Mouse (Mus musculus) kidney, adult 2 months (tissue): Measurements from ENCODE around the gene Ivd. TPM values are rescaled to one million over a fixed set of nuclear protein-coding genes. Genes with fewer than 3 reads are reported as not detected.

Source experiments
- DNase-seq: peaks from one replicate; pipeline ENCODE4 v3.0.0; 2021
- H3K27ac ChIP-seq: fragments of 200-500 bp; 2 replicates; pipeline ENCODE4 v1.5.1; 2012; ENCODE audit warnings: low read depth, low read length, control low read depth, inconsistent platforms; ENCODE audit not compliant: insufficient read depth
- H3K27me3 ChIP-seq: fragments of 200-500 bp; replicated peaks from 2 replicates; pipeline ENCODE4 v1.6.1; 2012; ENCODE audit warnings: mild to moderate bottlenecking, moderate library complexity, low read length, inconsistent platforms; ENCODE audit not compliant: control insufficient read depth, insufficient read depth
- H3K36me3 ChIP-seq: fragments of 200-500 bp; 2 replicates; pipeline ENCODE4 v1.6.1; 2012; ENCODE audit warnings: mild to moderate bottlenecking, moderate library complexity, low read length, inconsistent platforms; ENCODE audit not compliant: control insufficient read depth, insufficient read depth
- H3K4me1 ChIP-seq: fragments of 200-500 bp; 2 replicates; pipeline ENCODE4 v1.6.1; 2011; ENCODE audit warnings: low read length; ENCODE audit not compliant: control insufficient read depth, insufficient read depth
- H3K4me3 ChIP-seq: fragments of 200-500 bp; 2 replicates; pipeline ENCODE4 v1.5.1; 2011; ENCODE audit warnings: mild to moderate bottlenecking, low read depth, low read length, control low read depth; ENCODE audit not compliant: insufficient read depth
- CTCF ChIP-seq: fragments of 200-500 bp; conservative IDR thresholded peaks from 2 replicates; pipeline ENCODE4 v1.5.1; 2011; ENCODE audit warnings: low read depth, mild to moderate bottlenecking, control low read depth, low read length, moderate library complexity, mixed read lengths; ENCODE audit not compliant: insufficient read depth, insufficient read length
- POLR2A ChIP-seq: fragments of 200-500 bp; IDR thresholded peaks from one replicate; pipeline ENCODE4 v1.6.1; 2011; ENCODE audit warnings: low read depth, low read length, control low read depth
- WGBS: fragments of 180-500 bp; shearing (Covaris S2); methylation state at CpG from one replicate; pipeline ENCODE4 v1.1.7; 2018; 5-methylcytosine and 5-hydroxymethylcytosine counted together
- polyA plus RNA-seq: library from polyadenylated mRNA; depleted of rRNA; stranded (reverse); fragments of >200 nt; gene quantifications from 2 replicates; pipeline ENCODE4 v1.2.3, GENCODE M21; 2012

The Ivd gene
- polyA plus RNA-seq, 1 experiment = 215 TPM

DNA sequence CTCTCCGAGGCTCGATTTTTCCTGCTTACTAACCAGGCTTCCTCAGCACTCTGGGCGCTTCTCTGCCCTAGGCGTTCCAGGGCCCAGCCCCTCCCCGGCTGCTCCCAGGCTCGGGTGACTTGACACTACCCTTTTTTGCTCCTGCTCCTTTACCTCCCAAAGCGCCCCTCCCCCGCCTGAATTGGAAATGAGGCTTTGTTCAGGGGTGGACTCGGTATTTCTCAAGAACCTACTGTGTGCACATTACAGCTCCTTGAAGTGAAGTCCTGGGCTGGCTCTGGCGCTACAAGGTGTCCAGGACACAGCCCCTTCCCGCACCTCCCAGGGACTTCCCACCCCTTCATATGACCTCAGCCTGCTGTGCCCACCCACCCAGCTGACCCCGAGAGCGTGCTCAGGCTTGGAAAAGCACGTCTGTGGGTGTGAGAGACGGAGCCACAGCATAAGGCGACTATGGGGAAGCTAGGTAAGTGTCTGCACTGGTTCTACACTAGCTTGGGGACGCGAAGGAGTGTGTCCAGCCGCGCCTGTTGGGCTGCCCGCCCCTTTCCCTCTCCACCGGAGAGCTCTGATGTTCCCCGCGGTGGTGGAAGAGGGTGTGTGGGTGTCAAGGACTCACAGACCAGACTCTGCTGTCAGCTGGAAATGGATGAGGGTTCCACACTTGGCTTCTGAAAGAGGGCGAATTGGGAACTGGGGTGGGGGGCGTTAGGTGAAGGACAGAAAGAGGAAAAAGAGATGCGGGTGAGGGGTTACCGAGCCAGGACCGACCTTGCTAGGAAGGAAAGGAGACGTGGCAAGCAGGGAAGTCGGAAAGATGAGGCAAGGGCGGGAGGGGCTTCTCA lies 38.4 kb downstream of the Ivd start, which contains the start of gene Bahd1:
Gene Bahd1 (plus strand): TSS at position 397 of the 845 bp plus-strand sequence.
- Histone ChIP-seq H3K4me1 (peaks cover 8% of the 10 kb centered on the region; the same call in 1 of the 2 replicates), H3K27me3 (no peaks in the 10 kb centered on the region), H3K4me3 (peak within 1 kb of the TSS; percentile 40), H3K27ac (no peak within 1 kb of the TSS), H3K36me3 (no peaks in the 10 kb centered on the region)
- TF ChIP-seq CTCF (no peak), POLR2A (no peak)
- peak; percentile 39 for DNase-seq
- 7% methylated on average over 32 of the region's 32 CpGs for WGBS

DNA sequence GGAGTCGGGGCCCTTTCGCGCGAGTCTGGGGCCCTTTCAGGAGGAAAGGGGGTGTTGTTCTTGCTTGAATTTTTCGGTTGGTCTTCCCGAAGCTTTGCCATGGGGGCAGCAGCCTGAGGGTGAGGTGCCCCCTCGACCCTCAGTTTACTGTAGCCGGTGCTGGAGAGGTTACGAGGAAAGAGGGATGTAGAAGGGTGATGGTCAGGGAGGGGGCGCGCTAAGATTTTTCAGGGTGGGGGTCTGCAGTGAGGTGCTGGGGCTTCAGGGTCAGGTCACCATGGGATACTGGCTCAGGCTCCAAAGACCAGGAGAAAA lies 39.0 kb downstream of the Ivd start:
- no peaks in the 10 kb centered on the region for H3K36me3 ChIP-seq
- H3K4me1 ChIP-seq = peaks cover 8% of the 10 kb centered on the region; the same call in 1 of the 2 replicates
- H3K27ac ChIP-seq = no peak overlapping the region
- H3K27me3 ChIP-seq = no peaks in the 10 kb centered on the region
- H3K4me3 ChIP-seq = peak overlapping the region; percentile 40
- 2% methylated on average over 11 of the region's 11 CpGs for WGBS
- no peak for DNase-seq
- TF ChIP-seq POLR2A (no peak), CTCF (no peak)

DNA sequence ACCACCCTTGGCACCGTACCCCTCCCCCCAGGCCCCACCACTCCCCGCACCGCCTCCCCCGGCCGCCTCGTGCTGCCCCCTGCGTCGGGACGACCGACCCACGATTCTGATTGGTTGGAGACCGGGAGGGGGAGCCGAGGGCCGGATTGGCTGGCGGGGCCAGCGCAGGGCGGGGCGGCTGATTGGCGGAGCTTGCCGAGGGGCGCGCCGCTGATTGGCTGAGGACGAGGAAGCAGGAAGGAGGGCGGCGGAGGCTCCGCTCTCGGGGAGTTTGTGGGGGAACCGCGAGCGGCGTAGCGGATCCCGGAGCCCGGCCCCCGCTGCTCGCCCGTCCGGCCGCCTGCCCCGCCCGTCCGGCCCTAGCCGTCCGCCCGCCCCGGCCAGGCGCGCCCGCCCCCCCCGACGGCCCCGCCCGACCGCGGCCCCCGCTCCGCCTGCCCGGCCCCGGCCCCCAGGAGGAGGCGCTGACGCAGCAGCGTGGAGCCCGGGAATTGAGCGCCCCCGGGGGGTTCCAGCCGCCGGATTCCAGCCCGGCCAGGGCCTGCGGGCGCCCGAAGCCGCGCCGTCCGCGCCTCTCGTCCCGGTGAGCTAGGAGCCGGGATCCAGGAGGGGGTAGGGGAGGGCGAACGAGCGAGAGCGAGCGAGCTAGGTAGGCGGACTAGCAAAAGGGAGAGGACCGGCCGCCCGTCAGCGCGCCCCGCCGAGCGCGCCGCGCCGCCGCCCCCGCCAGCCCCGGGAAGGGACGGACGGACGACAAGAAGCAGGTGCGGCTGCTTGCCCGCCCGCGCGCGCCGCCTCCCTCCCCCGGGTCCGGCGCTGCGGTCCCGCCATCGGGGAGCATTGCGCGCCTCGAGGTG lies 39.6 kb downstream of the Ivd start:
- 1% methylated on average over 90 of the region's 120 CpGs for WGBS
- Histone ChIP-seq H3K27me3 (no peaks in the 10 kb centered on the region), H3K4me1 (peaks cover 13% of the 10 kb centered on the region; the same call in 1 of the 2 replicates), H3K36me3 (no peaks in the 10 kb centered on the region), H3K4me3 (peak overlapping the region; percentile 87), H3K27ac (peak overlapping the region; percentile 84)
- DNase-seq = peak; percentile 99
- TF ChIP-seq CTCF = no peak

DNA sequence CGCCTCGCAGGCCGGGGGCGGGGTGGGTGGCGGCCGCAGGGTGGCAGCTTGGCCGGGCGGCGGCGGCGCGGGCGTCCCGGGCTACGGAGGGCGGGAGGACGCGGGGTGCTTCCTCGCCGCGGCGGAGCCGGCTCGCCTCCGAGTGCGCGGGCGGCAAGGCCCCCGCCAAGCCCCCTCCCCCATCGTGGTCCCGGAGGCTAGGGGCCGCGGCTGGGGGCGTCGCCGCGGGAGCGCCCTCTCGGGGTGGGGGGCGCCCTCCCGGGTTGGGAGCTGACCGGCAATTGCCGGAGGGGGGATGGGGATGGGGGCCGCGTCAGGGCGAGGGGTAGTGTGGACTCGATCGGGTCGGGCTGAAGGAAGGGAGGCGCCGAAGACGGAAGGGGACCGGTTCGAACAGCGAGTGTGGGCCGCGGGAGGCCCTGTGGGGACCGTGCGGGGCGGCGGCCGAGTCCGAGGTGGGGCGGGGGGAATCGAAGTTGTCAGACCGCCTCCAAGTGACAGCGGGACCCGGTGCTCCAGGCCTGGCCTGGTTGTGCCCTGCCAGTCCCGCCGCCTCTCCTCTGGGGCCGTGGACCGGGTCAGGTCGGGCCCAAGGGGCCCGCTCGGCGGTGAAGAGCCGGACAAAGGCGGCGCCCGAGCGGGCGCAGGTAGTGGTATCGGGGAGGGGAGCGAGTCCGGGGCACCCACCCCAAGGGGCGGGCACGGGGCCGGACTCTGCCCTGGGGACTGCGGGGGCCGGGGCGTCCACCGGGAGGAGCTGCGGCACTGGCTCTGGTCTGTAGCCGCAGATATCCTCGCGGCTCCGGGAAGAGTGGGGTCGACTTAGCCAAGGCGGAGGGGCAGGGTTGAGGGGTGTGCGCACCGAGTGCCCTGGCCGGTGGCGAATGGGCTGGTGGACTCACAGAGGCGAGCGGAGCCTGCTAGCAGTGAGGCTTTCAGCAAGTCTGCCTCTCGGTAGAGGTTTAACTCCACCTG lies 40.6 kb downstream of the Ivd start:
- no peaks in the 10 kb centered on the region for H3K27me3 ChIP-seq
- TF ChIP-seq POLR2A (no peak), CTCF (peak; percentile 28)
- H3K36me3 ChIP-seq = no peaks in the 10 kb centered on the region
- H3K4me1 ChIP-seq = peaks cover 17% of the 10 kb centered on the region
- DNase-seq = peak; percentile 84
- under 1% methylated on average over 106 of the region's 106 CpGs for WGBS
- H3K4me3 ChIP-seq = peak overlapping the region; percentile 87
- H3K27ac ChIP-seq = peak overlapping the region; percentile 17

DNA sequence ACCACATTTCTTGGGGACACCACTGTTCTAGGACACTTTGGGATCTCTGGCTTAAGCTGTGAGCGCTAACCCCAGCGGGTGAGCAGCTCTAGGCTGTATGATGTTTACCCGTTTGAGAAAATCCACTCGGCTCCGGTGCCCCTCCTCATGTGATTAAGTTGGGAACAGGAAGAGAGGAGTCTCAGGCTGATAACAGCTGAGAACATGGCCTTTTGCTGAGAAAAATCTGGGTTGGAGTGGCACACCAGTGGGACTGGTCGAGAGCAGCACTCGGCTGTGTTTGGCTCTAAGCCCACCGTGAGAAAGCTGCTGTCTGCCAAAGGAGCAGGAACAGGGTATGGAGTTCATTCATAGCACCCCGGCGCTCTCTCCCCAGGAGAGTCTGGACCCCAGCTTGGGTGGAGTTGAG lies 41.6 kb downstream of the Ivd start:
- Histone ChIP-seq H3K27me3 (no peaks in the 10 kb centered on the region), H3K4me3 (no peak overlapping the region), H3K27ac (no peak overlapping the region), H3K36me3 (no peaks in the 10 kb centered on the region), H3K4me1 (peaks cover 17% of the 10 kb centered on the region)
- 22% methylated on average over 10 of the region's 10 CpGs for WGBS
- TF ChIP-seq POLR2A = no peak
- DNase-seq = peak; percentile 37

DNA sequence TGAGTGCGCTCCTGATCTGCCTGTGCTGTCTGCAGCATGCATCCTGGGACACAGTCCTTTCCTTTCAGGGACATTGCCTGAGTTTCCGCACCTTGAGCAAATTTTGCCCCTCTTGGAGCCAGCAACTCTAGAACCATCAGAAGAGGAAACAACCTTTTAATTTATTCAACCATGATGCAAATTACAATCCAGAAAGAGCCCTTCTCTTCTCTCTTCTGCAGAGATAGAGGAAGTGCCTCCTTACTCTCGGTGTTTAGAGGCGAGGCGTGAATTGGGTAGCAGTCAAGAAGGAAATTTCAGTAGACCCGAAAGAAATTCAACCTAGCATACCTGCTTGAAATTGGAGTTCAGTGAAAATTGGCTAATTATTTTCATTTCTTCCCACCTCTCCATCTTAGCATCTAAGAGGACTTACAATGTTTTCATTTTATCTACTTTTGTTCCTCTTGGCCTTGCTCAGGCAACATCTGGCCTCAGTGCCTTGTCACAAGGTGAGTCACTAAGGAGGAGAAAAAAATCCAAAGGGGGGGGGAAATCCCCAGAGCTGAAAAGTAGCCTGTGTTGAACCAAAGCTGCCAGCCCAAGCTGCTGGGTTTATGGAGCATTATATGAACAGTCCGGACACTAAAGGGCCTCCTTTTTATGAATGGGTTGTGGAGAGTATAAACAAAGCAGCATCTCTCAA lies 43.8 kb downstream of the Ivd start:
- no peak for DNase-seq
- Histone ChIP-seq H3K36me3 (no peaks in the 10 kb centered on the region), H3K4me3 (no peak overlapping the region), H3K27ac (no peak overlapping the region), H3K27me3 (no peaks in the 10 kb centered on the region), H3K4me1 (peaks cover 32% of the 10 kb centered on the region)
- 78% methylated on average over 7 of the region's 7 CpGs for WGBS
- TF ChIP-seq POLR2A = no peak
- TF ChIP-seq CTCF = no peak
